Comparison of ENCODE assay signal across 24 mouse cellular contexts in the genomic region with DNA sequence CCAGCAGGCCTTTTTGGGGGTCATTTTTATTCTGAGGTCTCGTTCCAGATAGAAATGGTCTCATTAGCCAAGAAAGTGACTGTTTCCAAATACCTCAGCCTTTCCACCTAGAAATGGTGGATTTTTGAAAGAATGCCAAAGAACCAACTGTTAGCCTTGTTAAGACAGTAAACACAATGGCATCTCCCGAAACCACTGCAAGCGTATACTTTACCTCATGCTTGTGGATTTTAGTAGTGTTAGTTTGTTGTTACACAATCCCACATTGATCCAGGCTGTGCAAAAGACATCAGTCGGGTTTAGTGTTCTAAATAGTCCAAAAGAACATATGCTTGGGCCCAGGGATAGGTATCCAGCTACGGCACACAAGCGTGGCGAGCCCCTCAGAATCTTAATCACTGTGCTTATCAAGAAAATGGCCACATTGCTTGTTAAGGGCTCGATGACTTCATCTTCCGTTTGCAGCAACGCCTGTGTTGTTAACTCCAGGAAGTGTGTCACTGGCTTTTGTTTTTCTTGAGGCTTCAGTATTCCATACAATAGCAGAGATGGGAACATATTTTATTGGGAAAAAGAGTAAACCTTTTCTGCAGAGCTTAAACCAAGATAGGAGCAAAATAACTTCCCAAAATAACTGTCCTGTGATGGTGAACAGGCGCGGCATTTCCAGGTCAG. TPM values are rescaled to one million over a fixed set of nuclear protein-coding genes. Genes with fewer than 3 reads are reported as not detected.
A peak's percentile ranks its signal among the peaks of the same experiment; 100 is the strongest.
DNase-seq lines count a peak whose midpoint lies in the region; ATAC-seq and TF ChIP-seq lines count a peak whose summit lies in the region.
"Had no signal": no experiment of that assay in that cellular context is flagged by ENCODE, and none has a peak within 500 bp of the region (broad histone marks: within the 10 kb centered on the region; RNA-seq: fewer than 3 reads in every experiment).

No protein-coding gene starts in this region.

- 49% methylated on average over 12 of the region's 12 CpGs for WGBS in heart, embryonic 16.5 days
- 66% methylated on average over 12 of the region's 12 CpGs for WGBS in lung, postnatal 0 days
- WGBS in lung, adult 2 months, result 54% methylated on average over 12 of the region's 12 CpGs

- intact Hi-C loops in heart, postnatal 36 days (cut with DNase I), result no loop called here

- H3K4me3 ChIP-seq in heart, embryonic 16.5 days (ENCODE audit: low read length), result no peak overlapping the region
- H3K4me3 ChIP-seq in lung, postnatal 0 days (ENCODE audit: low read depth, low read length), result no peak overlapping the region
- no peak overlapping the region for H3K4me3 ChIP-seq in lung, adult 2 months (replicated peaks; ENCODE audit: extremely low read depth, low read depth, low read length)
- H3K4me3 ChIP-seq: forebrain, embryonic 12.5 days; hindbrain, embryonic 12.5 days; limb, embryonic 15.5 days; lung, embryonic 15.5 days; midbrain, embryonic 13.5 days; neural tube, embryonic 12.5 days had no signal

- no peaks in the 10 kb centered on the region for H3K36me3 ChIP-seq in heart, embryonic 16.5 days (ENCODE audit: control insufficient read depth, insufficient read depth)
- H3K36me3 ChIP-seq in lung, postnatal 0 days (ENCODE audit: insufficient read depth, low read length), result no peaks in the 10 kb centered on the region
- H3K36me3 ChIP-seq: forebrain, embryonic 12.5 days; hindbrain, embryonic 12.5 days; limb, embryonic 15.5 days; lung, embryonic 15.5 days; midbrain, embryonic 13.5 days; neural tube, embryonic 12.5 days had no signal

- H3K27ac ChIP-seq in heart, embryonic 16.5 days (ENCODE audit: low read length), result peak overlapping the region; percentile 30
- no peak overlapping the region for H3K27ac ChIP-seq in lung, postnatal 0 days (ENCODE audit: low read length)
- H3K27ac ChIP-seq: forebrain, embryonic 12.5 days; hindbrain, embryonic 12.5 days; limb, embryonic 15.5 days; lung, embryonic 15.5 days; midbrain, embryonic 13.5 days; neural tube, embryonic 12.5 days; stomach, postnatal 0 days had no signal

- H3K4me2 ChIP-seq in heart, embryonic 16.5 days (ENCODE audit: low read depth, low read length), result no peak overlapping the region
- no peak overlapping the region for H3K4me2 ChIP-seq in lung, postnatal 0 days (replicated peaks; ENCODE audit: low read depth, low read length)
- H3K4me2 ChIP-seq: forebrain, embryonic 12.5 days; hindbrain, embryonic 12.5 days; limb, embryonic 15.5 days; lung, embryonic 15.5 days; midbrain, embryonic 13.5 days; neural tube, embryonic 12.5 days had no signal

- TF ChIP-seq EP300 in lung, postnatal 0 days (IDR thresholded peaks at IDR 0.05), result peak; percentile 73; the same call in 1 of the 2 replicates

- TF ChIP-seq POLR2A in lung, adult 2 months (IDR thresholded peaks at IDR 0.05; ENCODE audit: borderline replicate concordance, extremely low read depth, low read depth, low read length), result no peak
- TF ChIP-seq POLR2A in brain, embryonic 14.5 days (IDR thresholded peaks at IDR 0.05; ENCODE audit: borderline replicate concordance, extremely low read depth, insufficient read depth, insufficient read length, poor library complexity, severe bottlenecking), result no peak

- no peaks in the 10 kb centered on the region for H3K27me3 ChIP-seq in heart, embryonic 16.5 days (ENCODE audit: control insufficient read depth, insufficient read depth, low read length)
- H3K27me3 ChIP-seq in lung, postnatal 0 days (replicated peaks; ENCODE audit: insufficient read depth, low read length), result no peaks in the 10 kb centered on the region
- H3K27me3 ChIP-seq: hindbrain, embryonic 12.5 days; limb, embryonic 15.5 days; lung, embryonic 15.5 days; midbrain, embryonic 13.5 days; neural tube, embryonic 12.5 days had no signal

- no peak for DNase-seq in heart, postnatal 36 days
- DNase-seq in lung, postnatal 0 days (ENCODE audit: low spot score), result peak; percentile 68
- DNase-seq in lung, adult 2 months, result no peak
- peak; percentile 17 for DNase-seq in 416B (ENCODE audit: low read depth)
- DNase-seq in brain, embryonic 14.5 days (ENCODE audit: low read depth), result peak; percentile 56
- no peak for DNase-seq in urinary bladder, postnatal 10 days (ENCODE audit: low spot score)
- DNase-seq: adrenal gland, postnatal 36 days; cerebellum, adult 11 months; cerebellum, adult 9-11 months; kidney, adult 11 months; kidney, postnatal 4 days; right cerebral cortex, postnatal 14 days; thymus, adult 2 months; thymus, postnatal 4 days had no signal

- H3K4me1 ChIP-seq in heart, embryonic 16.5 days (ENCODE audit: control insufficient read depth, insufficient read depth, low read length), result peaks cover 14% of the 10 kb centered on the region
- H3K4me1 ChIP-seq in lung, postnatal 0 days (ENCODE audit: insufficient read depth, low read depth, low read length), result no peaks in the 10 kb centered on the region
- H3K4me1 ChIP-seq in lung, adult 2 months (ENCODE audit: control insufficient read depth, insufficient read depth, low read length), result no peaks in the 10 kb centered on the region; the same call in 1 of the 2 replicates
- H3K4me1 ChIP-seq: neural tube, embryonic 12.5 days had no signal

- H3K9me3 ChIP-seq in heart, embryonic 16.5 days (replicated peaks; ENCODE audit: control insufficient read depth, low read length), result no peaks in the 10 kb centered on the region
- no peaks in the 10 kb centered on the region for H3K9me3 ChIP-seq in lung, postnatal 0 days (ENCODE audit: low read length)
- H3K9me3 ChIP-seq: forebrain, embryonic 12.5 days; hindbrain, embryonic 12.5 days; limb, embryonic 15.5 days; lung, embryonic 15.5 days; midbrain, embryonic 13.5 days; neural tube, embryonic 12.5 days had no signal

- H3K9ac ChIP-seq in heart, embryonic 16.5 days (ENCODE audit: low read length), result no peak overlapping the region
- no peak overlapping the region for H3K9ac ChIP-seq in lung, postnatal 0 days (replicated peaks; ENCODE audit: low read depth)
- H3K9ac ChIP-seq: forebrain, embryonic 12.5 days; hindbrain, embryonic 12.5 days; limb, embryonic 15.5 days; lung, embryonic 15.5 days; midbrain, embryonic 13.5 days; neural tube, embryonic 12.5 days had no signal

- ATAC-seq in heart, embryonic 16.5 days (replicated peaks; ENCODE audit: extremely low read depth, insufficient read depth, low FRiP score), result no peak
- peak; percentile 65 for ATAC-seq in lung, postnatal 0 days
- ATAC-seq: CD4-positive, CD25-positive, alpha-beta regulatory T cell, adult 4 months; midbrain, embryonic 13.5 days; Patski had no signal

- TF ChIP-seq CTCF in lung, postnatal 0 days (IDR thresholded peaks at IDR 0.05), result no peak
- no peak for TF ChIP-seq CTCF in lung, adult 2 months (IDR thresholded peaks at IDR 0.05; ENCODE audit: insufficient read depth, low read length)
- TF ChIP-seq CTCF in brain, embryonic 14.5 days (IDR thresholded peaks at IDR 0.05; ENCODE audit: borderline replicate concordance, extremely low read depth, insufficient read depth, insufficient read length), result no peak

RNA-seq across cellular contexts. Expression of a gene that starts 33.2 kb away (rescaled TPM):
- polyA plus RNA-seq in heart, embryonic 16.5 days (2015; fragmentation: Nextera tagmentation; extraction: Ambion mirVana), result 2.7 and 4.2 TPM in 2 replicates
- 10 to 100 TPM; 22.5 to 27.4 TPM for total RNA-seq in heart, postnatal 36 days (2021)
- 12.6 and 14.7 TPM in 2 replicates for polyA plus RNA-seq in lung, postnatal 0 days (2015; fragmentation: Nextera tagmentation; extraction: Ambion mirVana)
- polyA plus RNA-seq in lung, adult 2 months (2012; rRNA removed), result 81.9 and 120 TPM in 2 replicates
- 2.0 and 3.0 TPM in 2 replicates for polyA plus RNA-seq in brain, embryonic 14.5 days (2012; rRNA removed)
- polyA plus RNA-seq: CD4-positive, CD25-positive, alpha-beta regulatory T cell, adult 4 months; Patski had no signal

Comparison
In these comparisons a context has a peak if more than half of its experiments do, and no peak if none do; other contexts are left out.
1. DNase-seq: peak in lung, postnatal 0 days (single experiment), 416B (single experiment) and brain, embryonic 14.5 days (single experiment); none in heart, postnatal 36 days (0 of 2), lung, adult 2 months (single experiment) and urinary bladder, postnatal 10 days (single experiment).